Mouse (Mus musculus): ENCODE data around the gene Olfr1368. TPM values are rescaled to one million over a fixed set of nuclear protein-coding genes. Genes with fewer than 3 reads are reported as not detected.
"Not testable (repeated sequence)": the region's sequence is repeated elsewhere in the genome, so short reads cannot be mapped to it uniquely, and the experiment has no call there.

The Olfr1368 gene
- total RNA-seq, 2 experiments from 2014 or later: not detected

DNA sequence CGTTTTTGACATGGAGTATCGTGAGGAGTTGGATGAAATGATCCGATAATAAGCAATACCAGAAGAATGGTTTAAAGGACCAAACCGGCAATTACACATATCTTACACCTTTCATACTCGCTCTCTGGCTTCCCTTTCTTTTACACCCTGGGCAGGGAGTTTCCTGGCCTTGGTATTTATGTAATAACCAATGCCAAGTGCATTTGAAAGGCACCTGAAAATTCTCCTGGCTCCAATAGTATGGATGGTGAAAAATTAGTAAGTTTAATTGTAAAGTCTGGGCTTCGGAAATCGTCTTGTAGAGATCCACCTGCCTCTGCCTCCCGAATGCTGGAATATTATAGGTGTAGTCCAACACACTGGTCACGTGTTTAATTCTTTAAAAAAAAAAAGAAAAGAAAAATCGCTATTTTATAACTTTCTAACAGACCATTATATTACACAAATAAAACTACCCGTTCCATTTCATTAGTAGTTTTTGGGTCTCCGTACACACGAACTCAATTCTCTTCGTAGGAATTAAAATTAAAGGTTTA lies 23.5 kb upstream of the Olfr1368 start:
- intact Hi-C loops (cut with DNase I; ENCODE audit: low total_unique reads): no loop called here
- no peak for DNase-seq

DNA sequence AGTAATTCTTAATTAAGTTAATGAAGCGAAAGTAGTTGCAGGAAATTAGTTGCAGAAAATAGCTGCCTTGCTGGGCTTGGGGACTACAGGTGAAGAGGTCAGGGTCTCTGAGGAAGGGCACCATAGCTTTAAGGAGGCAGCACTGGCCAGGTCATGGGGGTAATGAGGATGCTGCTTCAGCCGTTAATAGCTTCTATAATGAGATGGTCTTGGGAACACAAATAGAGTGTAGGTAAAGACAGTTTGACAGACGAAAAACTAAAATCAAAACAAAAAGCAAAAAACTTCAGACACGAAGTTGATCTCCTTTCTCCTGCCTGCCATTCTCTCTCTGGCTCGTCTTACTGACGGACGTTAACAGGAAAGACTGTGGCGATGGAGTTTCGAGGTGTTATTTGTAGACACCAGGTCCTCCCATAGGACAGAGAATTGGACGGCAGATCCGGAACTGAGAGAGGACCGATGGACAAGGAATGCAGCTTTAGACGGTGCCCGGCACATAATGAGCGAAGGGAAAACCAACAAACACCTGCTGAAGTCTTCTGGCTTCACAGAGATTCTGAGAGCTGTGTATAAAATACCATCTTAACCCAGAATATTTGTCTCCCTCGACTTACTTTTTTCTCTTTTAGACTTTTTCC lies 22.8 kb upstream of the Olfr1368 start:
- intact Hi-C loops (cut with DNase I; ENCODE audit: low total_unique reads): no loop called here
- DNase-seq: no peak

DNA sequence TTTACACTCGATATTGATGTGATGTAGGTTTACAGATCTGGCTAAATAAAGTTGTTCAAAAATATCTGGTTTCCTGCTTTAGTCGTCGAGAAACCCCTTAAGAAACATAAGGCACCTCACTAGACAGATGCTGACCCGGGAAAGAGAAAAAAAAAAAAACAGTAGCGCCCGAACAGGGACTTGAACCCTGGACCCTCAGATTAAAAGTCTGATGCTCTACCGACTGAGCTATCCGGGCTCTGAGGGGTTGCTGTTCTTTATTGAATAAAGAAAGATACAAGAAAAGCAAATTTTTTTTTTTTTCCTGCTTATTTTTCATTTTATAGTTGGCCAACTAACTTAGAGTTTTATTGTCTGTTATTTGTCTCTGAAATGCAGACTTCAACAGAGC lies 22.2 kb upstream of the Olfr1368 start:
- DNase-seq: no peak
- intact Hi-C loops (cut with DNase I; ENCODE audit: low total_unique reads): no loop called here

GRCm38 (mm10) chr13:21166936-21167909 lies 21.6 kb upstream of the Olfr1368 start:
- DNase-seq: peak; percentile 52
- intact Hi-C loops (cut with DNase I; ENCODE audit: low total_unique reads): no loop called here

DNA sequence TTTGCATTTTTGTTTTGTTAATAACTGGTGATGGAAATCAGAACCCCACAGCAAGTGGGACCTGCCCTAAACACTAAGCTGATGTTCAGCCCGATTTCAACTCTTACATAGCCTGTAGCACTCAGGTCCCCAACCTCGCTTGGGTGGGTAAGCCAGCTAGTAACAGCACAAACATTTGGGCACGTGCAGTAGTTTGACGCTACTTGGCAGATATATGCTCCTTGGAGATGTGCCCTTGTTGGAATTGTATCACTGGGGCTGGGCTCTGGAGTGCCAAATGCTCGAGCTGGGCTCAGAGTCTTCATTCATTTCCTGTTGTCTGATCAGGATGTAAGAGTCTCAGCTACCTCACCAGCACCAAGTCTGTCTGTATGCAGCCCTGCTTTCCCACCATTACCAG lies 16.9 kb upstream of the Olfr1368 start:
- intact Hi-C loops (cut with DNase I; ENCODE audit: low total_unique reads): no loop called here
- no peak for DNase-seq

DNA sequence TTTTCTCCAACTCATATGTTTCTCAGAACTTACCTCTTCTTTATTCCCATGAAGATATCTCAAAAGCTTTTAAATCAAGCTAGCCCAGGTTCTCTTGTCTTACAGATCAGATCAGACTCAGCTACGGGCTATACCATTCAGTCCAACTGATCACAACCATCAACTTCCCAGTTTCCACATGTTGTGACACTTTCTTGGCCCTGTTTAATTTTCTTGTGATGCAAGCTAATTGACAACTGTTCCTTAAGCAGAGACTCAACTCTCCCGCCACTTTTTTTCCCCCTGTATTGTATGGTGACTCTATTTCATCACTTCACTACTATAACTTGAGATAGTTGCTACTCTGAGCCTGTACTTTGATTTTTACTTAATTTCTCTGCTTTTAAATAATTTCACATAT lies 15.9 kb upstream of the Olfr1368 start:
- no peak for DNase-seq
- intact Hi-C loops (cut with DNase I; ENCODE audit: low total_unique reads): no loop called here

DNA sequence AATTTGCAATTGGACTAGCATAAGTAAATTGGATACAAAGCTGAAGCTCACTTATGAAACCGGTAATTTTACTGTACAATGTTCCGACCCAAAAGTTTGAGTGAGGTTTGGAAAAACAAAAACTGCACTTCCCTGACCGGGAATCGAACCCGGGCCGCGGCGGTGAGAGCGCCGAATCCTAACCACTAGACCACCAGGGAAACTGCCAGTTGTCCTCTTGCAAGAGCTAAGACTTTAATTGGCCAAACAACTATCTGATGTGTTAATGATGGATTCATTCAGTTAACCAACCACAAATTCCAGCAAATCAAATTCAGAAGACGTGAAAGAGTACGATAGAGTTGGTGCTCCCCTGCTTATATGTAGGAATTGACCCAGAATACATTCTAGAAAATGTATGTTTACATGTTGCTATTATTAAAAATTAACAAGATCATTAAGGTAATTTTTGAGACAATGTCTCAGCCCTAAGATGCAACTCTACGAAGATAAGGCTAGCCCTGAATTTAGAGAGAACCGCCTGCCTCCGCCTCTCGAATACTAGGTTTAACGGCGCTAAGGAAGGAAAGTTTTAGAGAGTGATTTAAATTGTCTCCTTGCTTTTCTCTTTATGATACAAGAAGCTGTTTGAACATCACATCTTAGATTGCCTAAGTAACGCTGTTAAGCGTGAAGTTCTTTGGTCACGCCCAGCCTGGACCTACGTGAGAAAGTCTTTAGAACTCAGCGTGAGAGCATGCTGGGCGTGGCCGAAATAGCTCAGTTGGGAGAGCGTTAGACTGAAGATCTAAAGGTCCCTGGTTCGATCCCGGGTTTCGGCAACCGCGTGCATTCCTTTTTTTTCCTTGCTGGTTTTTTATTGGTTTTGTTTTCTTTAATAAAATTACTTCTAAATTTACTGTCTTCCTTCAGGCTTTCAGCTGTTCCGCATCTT lies 15.3 kb upstream of the Olfr1368 start:
- DNase-seq: peak; percentile 83
- intact Hi-C loops (cut with DNase I; ENCODE audit: low total_unique reads): no loop called here

DNA sequence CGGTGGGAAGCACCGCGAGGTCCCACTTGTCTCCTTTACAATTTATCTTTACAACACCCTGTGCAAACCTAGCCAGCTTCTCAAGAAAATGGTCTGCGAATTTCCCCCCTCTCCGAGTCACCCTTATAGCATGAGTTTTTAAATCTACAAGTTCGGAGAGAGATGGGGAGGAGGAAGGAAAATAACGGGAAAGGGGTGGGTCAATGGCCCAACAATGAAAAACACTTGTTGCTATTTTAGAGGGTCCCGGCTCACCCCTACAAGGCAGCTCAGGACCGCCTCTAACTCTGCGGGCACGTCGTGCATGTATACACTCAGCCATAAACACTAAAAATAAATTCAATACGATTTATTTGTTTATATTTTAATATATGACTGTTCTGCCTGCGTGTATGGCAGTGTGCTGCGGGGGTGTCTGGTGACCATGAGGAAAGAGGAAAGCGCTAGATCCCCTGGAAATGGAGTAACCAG lies 14.4 kb upstream of the Olfr1368 start:
- DNase-seq: no peak
- intact Hi-C loops (cut with DNase I; ENCODE audit: low total_unique reads): no loop called here

DNA sequence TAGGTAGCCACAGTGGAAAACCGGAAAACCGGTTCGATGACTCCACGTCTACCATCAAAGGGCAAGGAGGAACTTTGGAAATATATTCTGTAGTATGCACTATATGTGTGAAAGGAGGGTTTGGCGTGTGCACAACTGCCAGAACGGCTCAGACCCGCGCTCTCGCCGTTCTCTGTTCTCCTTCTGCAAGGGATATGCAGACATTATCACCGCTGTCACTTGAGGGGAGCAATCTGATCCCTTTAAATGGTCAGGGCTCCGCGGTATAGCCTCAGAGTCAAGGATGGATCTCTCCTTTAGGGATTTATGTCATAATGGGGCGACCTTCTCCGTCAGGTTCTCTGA lies 13.8 kb upstream of the Olfr1368 start:
- intact Hi-C loops (cut with DNase I; ENCODE audit: low total_unique reads): no loop called here
- no peak for DNase-seq

- intact Hi-C loops (cut with DNase I; ENCODE audit: low total_unique reads): no loop called here
- DNase-seq: peak; percentile 81
Measured at GRCm38 (mm10) chr13:21158785-21159474, 13.3 kb upstream of the Olfr1368 start.

DNA sequence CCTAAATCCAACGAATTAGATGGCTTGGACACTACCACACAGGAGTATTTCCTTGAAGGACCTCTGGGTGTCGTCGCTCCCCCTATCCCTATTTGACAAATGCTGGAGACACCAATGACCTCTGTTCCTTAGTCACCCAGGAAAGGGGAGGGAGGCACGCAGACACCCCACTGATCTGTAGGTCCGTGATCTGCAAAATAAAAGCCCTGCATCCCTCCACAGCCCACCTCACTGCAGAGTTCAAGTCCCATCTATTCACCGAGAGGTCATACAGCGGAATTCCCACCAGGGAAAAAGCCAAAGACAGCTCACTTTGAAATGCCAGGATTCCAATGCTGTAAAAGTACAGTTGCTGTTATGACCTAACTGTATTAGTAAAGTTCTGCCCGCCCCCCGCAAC lies 12.4 kb upstream of the Olfr1368 start:
- DNase-seq: no peak
- intact Hi-C loops (cut with DNase I; ENCODE audit: low total_unique reads): no loop called here

DNA sequence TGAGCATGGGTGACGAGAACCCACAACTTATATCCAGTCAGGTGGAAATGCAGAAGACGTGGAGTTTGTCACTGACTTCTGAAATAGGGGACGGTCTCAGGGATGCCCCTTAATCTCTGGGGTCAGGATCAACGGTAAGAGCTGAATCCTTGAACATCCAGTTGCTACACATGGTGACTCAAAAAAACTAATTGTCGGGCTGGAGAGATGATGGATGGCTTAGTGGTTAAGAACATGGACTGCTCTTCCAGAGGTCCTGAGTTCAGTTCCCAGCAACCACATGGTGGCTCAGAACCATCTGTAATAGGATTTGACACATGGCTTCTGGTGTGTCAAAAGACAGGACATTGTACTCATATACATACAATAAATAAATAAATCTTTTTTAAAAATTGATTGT lies 10.2 kb upstream of the Olfr1368 start:
- intact Hi-C loops (cut with DNase I; ENCODE audit: low total_unique reads): no loop called here
- no peak for DNase-seq

- intact Hi-C loops (cut with DNase I; ENCODE audit: low total_unique reads): no loop called here
- DNase-seq: no peak
Measured at GRCm38 (mm10) chr13:21142421-21142820, 3.2 kb downstream of the Olfr1368 start.

GRCm38 (mm10) chr13:21129339-21129738 lies 16.3 kb downstream of the Olfr1368 start, which contains the start of gene Olfr263:
TSS of gene Olfr263 (plus strand) at chr13:21129639.
- DNase-seq; intact Hi-C loops (cut with DNase I; ENCODE audit: low total_unique reads): not testable (repeated sequence)

- intact Hi-C loops (cut with DNase I; ENCODE audit: low total_unique reads): no loop called here
Measured at GRCm38 (mm10) chr13:21114121-21114520, 31.5 kb downstream of the Olfr1368 start.

DNA sequence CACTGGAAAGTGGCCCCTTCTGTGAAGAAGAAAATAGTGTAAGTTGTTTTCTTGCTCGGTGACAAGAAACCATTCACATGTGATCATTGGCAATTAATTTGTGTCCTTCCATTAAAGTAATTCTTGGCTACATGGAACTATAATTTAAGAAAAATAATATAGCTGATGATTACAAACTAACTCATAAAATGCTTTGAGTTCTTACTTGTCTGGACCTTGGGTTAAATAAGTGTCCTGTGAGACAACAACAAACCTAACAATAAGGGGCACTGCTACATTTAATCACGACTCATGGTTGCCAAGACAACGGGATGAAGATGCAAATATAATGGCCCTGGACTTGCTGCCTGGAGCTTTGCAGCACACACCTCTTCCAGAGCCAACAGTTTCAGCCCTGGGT lies 34.5 kb downstream of the Olfr1368 start, which contains the start of gene Olfr1369-ps1:
Olfr1369-ps1 (plus strand) TSS at position 301 of the 400 bp plus-strand sequence.
- DNase-seq; intact Hi-C loops (cut with DNase I; ENCODE audit: low total_unique reads): not testable (repeated sequence)

More at GRCm38 (mm10) chr13:21114121-21114520, 31.5 kb downstream of the Olfr1368 start:
- DNase-seq: no peak

GRCm38 (mm10) chr13:21110441-21110840 lies 35.2 kb downstream of the Olfr1368 start:
- intact Hi-C loops (cut with DNase I; ENCODE audit: low total_unique reads): no loop called here

GRCm38 (mm10) chr13:21109759-21110158 lies 35.9 kb downstream of the Olfr1368 start:
- intact Hi-C loops (cut with DNase I; ENCODE audit: low total_unique reads): no loop called here
- DNase-seq: no peak

More at GRCm38 (mm10) chr13:21110441-21110840, 35.2 kb downstream of the Olfr1368 start:
- DNase-seq: no peak
